Mouse (Mus musculus): Measurements from ENCODE around the gene Fstl4.

DNA sequence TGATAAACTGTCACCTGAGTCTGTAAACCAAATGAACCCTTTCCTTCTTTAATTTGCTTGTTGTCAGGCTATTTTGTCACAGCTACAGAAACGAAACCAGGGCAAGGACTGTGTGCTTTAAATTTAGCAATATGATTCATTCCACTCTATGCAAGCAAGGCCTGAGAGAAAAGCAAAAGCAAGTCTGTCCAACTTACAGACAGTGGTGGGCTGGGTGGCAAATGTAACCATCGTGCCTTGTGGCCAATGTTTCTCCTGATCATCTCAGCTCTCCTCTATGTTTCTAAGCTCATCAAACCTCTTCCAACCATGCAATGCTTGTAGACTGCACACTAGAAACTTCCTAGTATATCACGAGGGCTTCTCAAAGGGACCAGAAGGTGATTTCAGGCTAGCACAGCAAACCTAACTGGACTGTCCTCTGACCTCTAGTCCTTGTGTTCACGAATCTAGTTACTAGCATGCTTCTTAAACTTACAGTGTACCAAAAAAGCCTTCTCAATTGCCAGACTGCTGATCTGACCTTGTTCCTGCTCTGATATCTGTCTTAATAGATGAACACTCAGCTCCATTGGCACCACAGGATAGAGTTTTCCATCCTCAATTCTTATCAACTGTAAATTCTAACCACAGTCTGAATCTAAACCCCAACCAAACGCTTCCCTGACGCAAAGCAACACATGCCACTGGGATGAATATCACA lies 29.8 kb upstream of the Fstl4 start:
- TF ChIP-seq CTCF (IDR thresholded peaks at IDR 0.05; ENCODE audit: extremely low read depth, insufficient read depth, insufficient read length, insufficient replicate concordance): no peak
- no peak for TF ChIP-seq POLR2A (IDR thresholded peaks at IDR 0.05; ENCODE audit: low read depth, low read length)

Data from spleen, adult 2 months (tissue).